Mouse (Mus musculus): ENCODE results near the gene Elavl1. TPM values are rescaled to one million over a fixed set of nuclear protein-coding genes. Genes with fewer than 3 reads are reported as not detected.

Elavl1 gene
- polyA plus RNA-seq, 1 experiment = 21.7 TPM

GRCm38 (mm10) chr8:4319573-4319872 is 5.7 kb downstream of the Elavl1 start:
- Histone ChIP-seq H3K27ac (ENCODE audit: control insufficient read depth, insufficient read depth, low read depth, low read length, poor library complexity) (no peak overlapping the region), H3K4me3 (replicated peaks; ENCODE audit: control insufficient read depth, low read depth, low read length) (no peak overlapping the region), H3K4me1 (ENCODE audit: control insufficient read depth, insufficient read depth, low read length) (no peaks in the 10 kb centered on the region; the same call in 1 of the 2 replicates)
- TF ChIP-seq CTCF (IDR thresholded peaks at IDR 0.05; ENCODE audit: control insufficient read depth, insufficient read depth, low read length) (no peak), POLR2A (IDR thresholded peaks at IDR 0.05; ENCODE audit: borderline replicate concordance, control insufficient read depth, low read depth, low read length) (no peak)
- WGBS = 59% methylated on average over 11 of the region's 11 CpGs

- WGBS = 28% methylated on average over 2 of the region's 2 CpGs
These were observed 6.2 kb downstream of the Elavl1 start for GRCm38 (mm10) chr8:4318796-4319572.

GRCm38 (mm10) chr8:4318124-4318523 is 7.1 kb downstream of the Elavl1 start:
- Histone ChIP-seq H3K4me1 (ENCODE audit: control insufficient read depth, insufficient read depth, low read length) (no peaks in the 10 kb centered on the region; the same call in 1 of the 2 replicates), H3K4me3 (replicated peaks; ENCODE audit: control insufficient read depth, low read depth, low read length) (no peak overlapping the region), H3K27ac (ENCODE audit: control insufficient read depth, insufficient read depth, low read depth, low read length, poor library complexity) (no peak overlapping the region)
- TF ChIP-seq CTCF (IDR thresholded peaks at IDR 0.05; ENCODE audit: control insufficient read depth, insufficient read depth, low read length) = no peak
- no peak for TF ChIP-seq POLR2A (IDR thresholded peaks at IDR 0.05; ENCODE audit: borderline replicate concordance, control insufficient read depth, low read depth, low read length)
- 90% methylated on average over 5 of the region's 5 CpGs for WGBS

More at GRCm38 (mm10) chr8:4318796-4319572, 6.2 kb downstream of the Elavl1 start:
- H3K27ac ChIP-seq (ENCODE audit: control insufficient read depth, insufficient read depth, low read depth, low read length, poor library complexity) = no peak overlapping the region
- no peak for TF ChIP-seq POLR2A (IDR thresholded peaks at IDR 0.05; ENCODE audit: borderline replicate concordance, control insufficient read depth, low read depth, low read length)
- TF ChIP-seq CTCF (IDR thresholded peaks at IDR 0.05; ENCODE audit: control insufficient read depth, insufficient read depth, low read length) = no peak
- no peaks in the 10 kb centered on the region; the same call in 1 of the 2 replicates for H3K4me1 ChIP-seq (ENCODE audit: control insufficient read depth, insufficient read depth, low read length)
- no peak overlapping the region for H3K4me3 ChIP-seq (replicated peaks; ENCODE audit: control insufficient read depth, low read depth, low read length)

- WGBS = 85% methylated on average over 3 of the region's 3 CpGs
- H3K27ac ChIP-seq (ENCODE audit: control insufficient read depth, insufficient read depth, low read depth, low read length, poor library complexity) = no peak overlapping the region
- TF ChIP-seq CTCF (IDR thresholded peaks at IDR 0.05; ENCODE audit: control insufficient read depth, insufficient read depth, low read length) = no peak
- TF ChIP-seq POLR2A (IDR thresholded peaks at IDR 0.05; ENCODE audit: borderline replicate concordance, control insufficient read depth, low read depth, low read length) = no peak
- no peak overlapping the region for H3K4me3 ChIP-seq (replicated peaks; ENCODE audit: control insufficient read depth, low read depth, low read length)
- no peaks in the 10 kb centered on the region; the same call in 1 of the 2 replicates for H3K4me1 ChIP-seq (ENCODE audit: control insufficient read depth, insufficient read depth, low read length)
These were observed 10.4 kb downstream of the Elavl1 start for GRCm38 (mm10) chr8:4314852-4315251.

GRCm38 (mm10) chr8:4313254-4314124 is 11.7 kb downstream of the Elavl1 start:
- 37% methylated on average over 3 of the region's 3 CpGs for WGBS
- Histone ChIP-seq H3K27ac (ENCODE audit: control insufficient read depth, insufficient read depth, low read depth, low read length, poor library complexity) (no peak overlapping the region), H3K4me1 (ENCODE audit: control insufficient read depth, insufficient read depth, low read length) (no peaks in the 10 kb centered on the region; the same call in 1 of the 2 replicates), H3K4me3 (replicated peaks; ENCODE audit: control insufficient read depth, low read depth, low read length) (no peak overlapping the region)
- TF ChIP-seq POLR2A (IDR thresholded peaks at IDR 0.05; ENCODE audit: borderline replicate concordance, control insufficient read depth, low read depth, low read length) = no peak
- TF ChIP-seq CTCF (IDR thresholded peaks at IDR 0.05; ENCODE audit: control insufficient read depth, insufficient read depth, low read length) = no peak

- Histone ChIP-seq H3K4me3 (replicated peaks; ENCODE audit: control insufficient read depth, low read depth, low read length) (no peak overlapping the region), H3K27ac (ENCODE audit: control insufficient read depth, insufficient read depth, low read depth, low read length, poor library complexity) (no peak overlapping the region), H3K4me1 (ENCODE audit: control insufficient read depth, insufficient read depth, low read length) (no peaks in the 10 kb centered on the region; the same call in 1 of the 2 replicates)
- no peak for TF ChIP-seq POLR2A (IDR thresholded peaks at IDR 0.05; ENCODE audit: borderline replicate concordance, control insufficient read depth, low read depth, low read length)
- no peak for TF ChIP-seq CTCF (IDR thresholded peaks at IDR 0.05; ENCODE audit: control insufficient read depth, insufficient read depth, low read length)
These were observed 13.1 kb downstream of the Elavl1 start for GRCm38 (mm10) chr8:4312104-4312503.

- Histone ChIP-seq H3K4me1 (ENCODE audit: control insufficient read depth, insufficient read depth, low read length) (no peaks in the 10 kb centered on the region), H3K4me3 (replicated peaks; ENCODE audit: control insufficient read depth, low read depth, low read length) (no peak overlapping the region), H3K27ac (ENCODE audit: control insufficient read depth, insufficient read depth, low read depth, low read length, poor library complexity) (no peak overlapping the region)
- TF ChIP-seq CTCF (IDR thresholded peaks at IDR 0.05; ENCODE audit: control insufficient read depth, insufficient read depth, low read length) = no peak
- no peak for TF ChIP-seq POLR2A (IDR thresholded peaks at IDR 0.05; ENCODE audit: borderline replicate concordance, control insufficient read depth, low read depth, low read length)
- 62% methylated on average over 2 of the region's 2 CpGs for WGBS
These were observed 19.4 kb downstream of the Elavl1 start for GRCm38 (mm10) chr8:4305838-4306237.

- Histone ChIP-seq H3K4me1 (ENCODE audit: control insufficient read depth, insufficient read depth, low read length) (no peaks in the 10 kb centered on the region), H3K27ac (ENCODE audit: control insufficient read depth, insufficient read depth, low read depth, low read length, poor library complexity) (no peak overlapping the region), H3K4me3 (replicated peaks; ENCODE audit: control insufficient read depth, low read depth, low read length) (no peak overlapping the region)
- TF ChIP-seq POLR2A (IDR thresholded peaks at IDR 0.05; ENCODE audit: borderline replicate concordance, control insufficient read depth, low read depth, low read length) (no peak), CTCF (IDR thresholded peaks at IDR 0.05; ENCODE audit: control insufficient read depth, insufficient read depth, low read length) (no peak)
- 51% methylated on average over 3 of the region's 3 CpGs for WGBS
These were observed 21.1 kb downstream of the Elavl1 start for GRCm38 (mm10) chr8:4304124-4304547.

All from bone marrow, adult 2 months (tissue).